Comparison of ENCODE assay signal across 16 mouse cellular contexts in the genomic region with DNA sequence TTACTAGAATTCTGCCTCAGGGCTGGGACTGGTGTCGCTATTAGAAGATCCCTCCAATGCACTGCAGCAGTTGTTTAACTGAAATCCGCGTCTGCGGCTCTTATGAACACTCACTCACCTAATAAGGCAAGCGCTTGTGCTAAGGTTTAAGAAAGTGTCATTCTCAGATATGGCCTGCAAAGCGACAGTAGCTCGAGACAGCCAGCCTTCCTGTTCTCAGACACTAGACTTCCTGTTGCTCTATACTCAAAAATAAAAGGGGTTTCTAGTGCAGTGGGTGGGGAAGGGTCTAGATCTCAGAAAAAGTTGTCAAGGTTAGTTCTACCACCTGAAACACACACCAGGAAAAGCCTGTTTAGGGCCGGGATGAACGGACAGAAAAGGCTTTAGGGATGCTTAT. TPM values are rescaled to one million over a fixed set of nuclear protein-coding genes. Genes with fewer than 3 reads are reported as not detected.
DNase-seq lines count a peak whose midpoint lies in the region; ATAC-seq and TF ChIP-seq lines count a peak whose summit lies in the region.
"Had no signal": no experiment of that assay in that cellular context is flagged by ENCODE, and none has a peak within 500 bp of the region (broad histone marks: within the 10 kb centered on the region; RNA-seq: fewer than 3 reads in every experiment).

No protein-coding gene starts in this region.

- no peak for ATAC-seq in intestine, embryonic 14.5 days (replicated peaks; ENCODE audit: low FRiP score, low TSS enrichment, low read depth)
- ATAC-seq in intestine, embryonic 16.5 days = no peak
- ATAC-seq in hindbrain, postnatal 0 days = no peak
- ATAC-seq in erythroid progenitor cell, adult 5-6 weeks (replicated peaks; ENCODE audit: low FRiP score, poor library complexity, severe bottlenecking) = no peak
- ATAC-seq: forebrain, embryonic 15.5 days; hindbrain, embryonic 16.5 days; Patski had no signal

- no peak for TF ChIP-seq POLR2A in bone marrow, adult 2 months (IDR thresholded peaks at IDR 0.05; ENCODE audit: borderline replicate concordance, control insufficient read depth, low read depth, low read length)

- no peak overlapping the region for H3K4me3 ChIP-seq in intestine, embryonic 14.5 days (ENCODE audit: low read depth, low read length)
- H3K4me3 ChIP-seq in intestine, embryonic 16.5 days (ENCODE audit: low read length) = no peak overlapping the region
- H3K4me3 ChIP-seq in bone marrow, adult 2 months (replicated peaks; ENCODE audit: control insufficient read depth, low read depth, low read length) = no peak overlapping the region
- no peak overlapping the region for H3K4me3 ChIP-seq in macrophage (ENCODE audit: inconsistent target)
- no peak overlapping the region for H3K4me3 ChIP-seq in hindbrain, postnatal 0 days (ENCODE audit: low read length)
- H3K4me3 ChIP-seq: forebrain, embryonic 15.5 days; lung, embryonic 15.5 days had no signal

- H3K27ac ChIP-seq in intestine, embryonic 14.5 days (ENCODE audit: low read depth) = peak overlapping the region; percentile 47; the same call in 1 of the 2 replicates
- H3K27ac ChIP-seq in intestine, embryonic 16.5 days (ENCODE audit: low read length) = no peak overlapping the region
- peak overlapping the region; percentile 86 for H3K27ac ChIP-seq in bone marrow, adult 2 months (ENCODE audit: control insufficient read depth, insufficient read depth, low read depth, low read length, poor library complexity)
- peak overlapping the region; percentile 84 for H3K27ac ChIP-seq in macrophage
- no peak overlapping the region for H3K27ac ChIP-seq in hindbrain, postnatal 0 days
- H3K27ac ChIP-seq: forebrain, embryonic 15.5 days; lung, embryonic 15.5 days had no signal

- DNase-seq in intestine, embryonic 14.5 days (ENCODE audit: low spot score) = no peak
- DNase-seq in CD4-positive helper T cell, adult 2 months (ENCODE audit: low read depth, low spot score) = peak; percentile 67
- DNase-seq in hindbrain, postnatal 0 days (ENCODE audit: low spot score) = no peak
- no peak for DNase-seq in ovary, postnatal 36 days (ENCODE audit: low spot score)
- DNase-seq: adrenal gland, postnatal 25 days; cerebellum, adult 11-12 months; gastrocnemius, postnatal 25 days; kidney, postnatal 14 days had no signal

- peaks cover 76% of the 10 kb centered on the region for H3K79me2 ChIP-seq in macrophage (ENCODE audit: inconsistent target)

- H3K27me3 ChIP-seq in intestine, embryonic 14.5 days (replicated peaks; ENCODE audit: control insufficient read depth, insufficient read depth, low read length) = no peaks in the 10 kb centered on the region
- H3K27me3 ChIP-seq in intestine, embryonic 16.5 days (replicated peaks; ENCODE audit: control insufficient read depth, insufficient read depth, low read length) = no peaks in the 10 kb centered on the region
- no peaks in the 10 kb centered on the region for H3K27me3 ChIP-seq in hindbrain, postnatal 0 days (ENCODE audit: insufficient read depth, low read length)
- H3K27me3 ChIP-seq: forebrain, embryonic 15.5 days; lung, embryonic 15.5 days; Patski had no signal

- no peak overlapping the region for H3K9ac ChIP-seq in intestine, embryonic 14.5 days (ENCODE audit: low read length)
- no peak overlapping the region for H3K9ac ChIP-seq in intestine, embryonic 16.5 days (ENCODE audit: low read depth, low read length)
- H3K9ac ChIP-seq in hindbrain, postnatal 0 days (replicated peaks; ENCODE audit: low read length) = no peak overlapping the region
- H3K9ac ChIP-seq: forebrain, embryonic 15.5 days; lung, embryonic 15.5 days had no signal

- H3K4me1 ChIP-seq in intestine, embryonic 14.5 days (replicated peaks; ENCODE audit: control insufficient read depth, insufficient read depth, low read length) = 0 out of 2 replicates have a peak, but pooled peaks cover 6% of the 10 kb centered on the region
- no peaks in the 10 kb centered on the region for H3K4me1 ChIP-seq in intestine, embryonic 16.5 days (ENCODE audit: control insufficient read depth, insufficient read depth, low read length)
- peaks cover 12% of the 10 kb centered on the region for H3K4me1 ChIP-seq in bone marrow, adult 2 months (ENCODE audit: control insufficient read depth, insufficient read depth, low read length)
- H3K4me1 ChIP-seq in hindbrain, postnatal 0 days (ENCODE audit: insufficient read depth, low read length) = no peaks in the 10 kb centered on the region
- H3K4me1 ChIP-seq: lung, embryonic 15.5 days had no signal

- 60% methylated on average over 9 of the region's 9 CpGs for WGBS in intestine, embryonic 14.5 days
- 66% methylated on average over 9 of the region's 9 CpGs for WGBS in intestine, embryonic 16.5 days
- WGBS in bone marrow, adult 2 months = 35% methylated on average over 9 of the region's 9 CpGs
- 34% methylated on average over 9 of the region's 9 CpGs for WGBS in macrophage (ENCODE audit: missing documents)
- 83% methylated on average over 9 of the region's 9 CpGs for WGBS in hindbrain, postnatal 0 days

- no peak overlapping the region for H3K4me2 ChIP-seq in intestine, embryonic 14.5 days (ENCODE audit: low read length)
- no peak overlapping the region for H3K4me2 ChIP-seq in intestine, embryonic 16.5 days (ENCODE audit: low read depth, low read length)
- no peak overlapping the region for H3K4me2 ChIP-seq in hindbrain, postnatal 0 days (ENCODE audit: low read depth, low read length)
- H3K4me2 ChIP-seq: forebrain, embryonic 15.5 days; lung, embryonic 15.5 days had no signal

- H3K36me3 ChIP-seq in intestine, embryonic 14.5 days (ENCODE audit: control insufficient read depth, insufficient read depth, low read length) = no peaks in the 10 kb centered on the region
- no peaks in the 10 kb centered on the region for H3K36me3 ChIP-seq in intestine, embryonic 16.5 days (ENCODE audit: control insufficient read depth, insufficient read depth, low read length)
- no peaks in the 10 kb centered on the region for H3K36me3 ChIP-seq in macrophage (ENCODE audit: inconsistent target)
- H3K36me3 ChIP-seq in hindbrain, postnatal 0 days (ENCODE audit: insufficient read depth, low read length) = no peaks in the 10 kb centered on the region
- H3K36me3 ChIP-seq: lung, embryonic 15.5 days had no signal

- no peaks in the 10 kb centered on the region for H3K9me3 ChIP-seq in intestine, embryonic 14.5 days (ENCODE audit: control insufficient read depth, low read length)
- no peaks in the 10 kb centered on the region for H3K9me3 ChIP-seq in intestine, embryonic 16.5 days (ENCODE audit: control insufficient read depth, low read length)
- no peaks in the 10 kb centered on the region for H3K9me3 ChIP-seq in hindbrain, postnatal 0 days (ENCODE audit: low read length)
- H3K9me3 ChIP-seq: forebrain, embryonic 15.5 days; lung, embryonic 15.5 days had no signal

- TF ChIP-seq CTCF in bone marrow, adult 2 months (IDR thresholded peaks at IDR 0.05; ENCODE audit: control insufficient read depth, insufficient read depth, low read length) = no peak
- TF ChIP-seq CTCF in hindbrain, postnatal 0 days (IDR thresholded peaks at IDR 0.05; ENCODE audit: low read depth) = no peak

RNA-seq across cellular contexts. Expression of a gene that starts 21.9 kb away (rescaled TPM):
- 73.2 and 75.0 TPM in 2 replicates for polyA plus RNA-seq in intestine, embryonic 14.5 days (2014; fragmentation: Nextera tagmentation; extraction: Ambion mirVana)
- 52.7 and 61.2 TPM in 2 replicates for polyA plus RNA-seq in intestine, embryonic 16.5 days (2015; fragmentation: Nextera tagmentation; extraction: Ambion mirVana)
- polyA plus RNA-seq in bone marrow, adult 2 months (2011; ENCODE audit: insufficient read depth, insufficient read length, low replicate concordance, missing spikeins) = 57.4 and 65.8 TPM in 2 replicates
- 10 to 100 TPM; 14.5 to 76.2 (median 42.4) TPM for total RNA-seq in macrophage (2018; cell fraction: chromatin; rRNA removed)
- total RNA-seq in macrophage (2018; cell fraction: cytosol; rRNA removed) = 10 to 100 TPM; 17.2 to 28.0 (median 21.3) TPM
- 10 to 100 TPM; 12.6 to 63.4 (median 31.5) TPM for total RNA-seq in macrophage (2018; cell fraction: nucleus; rRNA removed)
- 20.2 to 25.7 TPM (median 22.1 TPM) in 3 replicates for polyA plus RNA-seq in macrophage (2018)
- total RNA-seq in hindbrain, postnatal 0 days (2014; rRNA removed) = 13.5 and 17.7 TPM in 2 replicates
- 32.0 and 35.8 TPM in 2 replicates for polyA plus RNA-seq in hindbrain, postnatal 0 days (2015; fragmentation: Nextera tagmentation; extraction: Ambion mirVana)
- total RNA-seq in erythroid progenitor cell, adult 5-6 weeks (2015; ENCODE audit: low replicate concordance) = 56.6 and 67.8 TPM in 2 replicates
- 94.3 and 104 TPM in 2 replicates for total RNA-seq in erythroid progenitor cell, adult 5-6 weeks (2017; ENCODE audit: low replicate concordance)

Comparison
In these comparisons a context has a peak if more than half of its experiments do, and no peak if none do; other contexts are left out.
1. H3K27ac ChIP-seq: peak in intestine, embryonic 14.5 days (single experiment), bone marrow, adult 2 months (single experiment) and macrophage (single experiment); none in intestine, embryonic 16.5 days (single experiment) and hindbrain, postnatal 0 days (single experiment).